Mouse (Mus musculus) MEL (cell line): Measurements from ENCODE around the gene Slc25a41. TPM values are rescaled to one million over a fixed set of nuclear protein-coding genes. Genes with fewer than 3 reads are reported as not detected.
A peak's percentile ranks its signal among the peaks of the same experiment; 100 is the strongest.

Source experiments
- DNase-seq: peaks from one replicate; pipeline ENCODE4 v3.0.0; 2011; ENCODE audit warnings: low read depth, low spot score
- H3K27ac ChIP-seq: 2 replicates; pipeline ENCODE4 v1.5.1; 2012; ENCODE audit warnings: low read depth, mild to moderate bottlenecking, control low read depth, low read length, moderate library complexity; ENCODE audit not compliant: control insufficient read depth
- H3K27me3 ChIP-seq, 2 experiments: fragments of 150-350 bp in 1 of 2; sonication (generic) in 1 of 2; 2 replicates each; pipeline ENCODE4 v1.6.1; 2012; ENCODE audit warnings: low read length in 2 of 2, mild to moderate bottlenecking in 2 of 2, improper control_type of control experiment in 1 of 2, moderate library complexity in 1 of 2; ENCODE audit not compliant: insufficient read depth in 2 of 2, control insufficient read depth in 1 of 2
- H3K36me3 ChIP-seq, 2 experiments: 2 replicates each; pipeline ENCODE4 v1.6.1; 2012 to 2014; ENCODE audit warnings: low read length in 2 of 2, improper control_type of control experiment in 1 of 2, inconsistent platforms in 1 of 2, mild to moderate bottlenecking in 1 of 2; ENCODE audit not compliant: insufficient read depth in 2 of 2, control insufficient read depth in 1 of 2
- H3K4me1 ChIP-seq, 2 experiments: fragments of 150-350 bp in 1 of 2; sonication (generic) in 1 of 2; 2 replicates each; pipeline ENCODE4 v1.6.1; 2012; ENCODE audit warnings: low read length in 2 of 2, improper control_type of control experiment in 1 of 2, mild to moderate bottlenecking in 1 of 2; ENCODE audit not compliant: insufficient read depth in 2 of 2, control insufficient read depth in 1 of 2
- H3K4me3 ChIP-seq, 2 experiments: fragments of 150-350 bp in 1 of 2; sonication (generic) in 1 of 2; 2 replicates each; pipeline ENCODE4 v1.5.1; 2012; ENCODE audit warnings: low read depth in 2 of 2, low read length in 2 of 2, mild to moderate bottlenecking in 2 of 2, moderate library complexity in 2 of 2, control low read depth in 1 of 2, improper control_type of control experiment in 1 of 2; ENCODE audit not compliant: control insufficient read depth in 1 of 2, insufficient read depth in 1 of 2
- H3K79me2 ChIP-seq: 2 replicates; pipeline ENCODE4 v1.6.1; 2012; ENCODE audit warnings: mild to moderate bottlenecking, low read length, moderate library complexity; ENCODE audit not compliant: control insufficient read depth, poor library complexity, insufficient read depth
- H3K9ac ChIP-seq: 2 replicates; pipeline ENCODE4 v1.6.1; 2012; ENCODE audit warnings: low read depth, mild to moderate bottlenecking, control low read depth, low read length, moderate library complexity; ENCODE audit not compliant: control insufficient read depth, poor library complexity, severe bottlenecking
- H3K9me3 ChIP-seq: fragments of 150-350 bp; sonication (generic); replicated peaks from 2 replicates; pipeline ENCODE4 v1.6.1; 2012; ENCODE audit warnings: mild to moderate bottlenecking, low read length, improper control_type of control experiment, moderate library complexity; ENCODE audit not compliant: insufficient read depth
- BHLHE40 ChIP-seq: IDR thresholded peaks from 2 replicates; pipeline ENCODE4 v1.6.1; 2012; ENCODE audit warnings: low read depth, mild to moderate bottlenecking, inconsistent platforms, low read length, improper control_type of control experiment, borderline replicate concordance
- CHD2 ChIP-seq: IDR thresholded peaks from 2 replicates; pipeline ENCODE4 v1.6.1; 2011; ENCODE audit warnings: low read length, improper control_type of control experiment
- E2F4 ChIP-seq: IDR thresholded peaks from 2 replicates; pipeline ENCODE4 v1.6.1; 2011; ENCODE audit warnings: low read depth, low read length, improper control_type of control experiment, borderline replicate concordance
- EP300 ChIP-seq, 2 experiments: IDR thresholded peaks; 2 replicates each; pipeline ENCODE4 v1.6.1; 2011; ENCODE audit warnings: improper control_type of control experiment in 2 of 2, low read length in 2 of 2, low read depth in 1 of 2, mild to moderate bottlenecking in 1 of 2
- ETS1 ChIP-seq: IDR thresholded peaks from 2 replicates; pipeline ENCODE4 v1.6.1; 2012; ENCODE audit warnings: low read depth, mild to moderate bottlenecking, inconsistent platforms, low read length, improper control_type of control experiment, moderate library complexity
- JUND ChIP-seq: IDR thresholded peaks from 2 replicates; pipeline ENCODE4 v1.6.1; 2011; ENCODE audit warnings: low read depth, mild to moderate bottlenecking, improper control_type of control experiment, low read length
- MAFK ChIP-seq: IDR thresholded peaks from 2 replicates; pipeline ENCODE4 v1.6.1; 2011; ENCODE audit warnings: low read depth, mild to moderate bottlenecking, low read length, improper control_type of control experiment, borderline replicate concordance
- MAX ChIP-seq: IDR thresholded peaks from 2 replicates; pipeline ENCODE4 v1.6.1; 2011; ENCODE audit warnings: low read length, improper control_type of control experiment
- MAZ ChIP-seq: IDR thresholded peaks from 2 replicates; pipeline ENCODE4 v1.6.1; 2012; ENCODE audit warnings: low read depth, mild to moderate bottlenecking, inconsistent platforms, low read length, improper control_type of control experiment
- MEF2A ChIP-seq: IDR thresholded peaks from 2 replicates; pipeline ENCODE4 v1.6.1; 2014; ENCODE audit warnings: low read depth, mild to moderate bottlenecking, inconsistent platforms, low read length, improper control_type of control experiment; ENCODE audit not compliant: poor library complexity, insufficient replicate concordance, severe bottlenecking; ENCODE audit errors: extremely low read depth
- MXI1 ChIP-seq: IDR thresholded peaks from 2 replicates; pipeline ENCODE4 v1.6.1; 2011; ENCODE audit warnings: mild to moderate bottlenecking, low read depth, low read length, improper control_type of control experiment
- MYB ChIP-seq: IDR thresholded peaks from 2 replicates; pipeline ENCODE4 v1.6.1; 2011; ENCODE audit warnings: mild to moderate bottlenecking, low read depth, low read length, improper control_type of control experiment
- MYC ChIP-seq: IDR thresholded peaks from 2 replicates; pipeline ENCODE4 v1.6.1; 2011; ENCODE audit warnings: low read depth, mild to moderate bottlenecking, low read length, improper control_type of control experiment, moderate library complexity
- NRF1 ChIP-seq: IDR thresholded peaks from 2 replicates; pipeline ENCODE4 v1.6.1; 2014; ENCODE audit warnings: low read depth, mild to moderate bottlenecking, inconsistent platforms, low read length, improper control_type of control experiment, moderate library complexity; ENCODE audit not compliant: poor library complexity, insufficient read depth, severe bottlenecking
- POLR2AphosphoS5 ChIP-seq: IDR thresholded peaks from 2 replicates; pipeline ENCODE4 v1.6.1; 2012; ENCODE audit warnings: low read depth, borderline replicate concordance, mild to moderate bottlenecking, inconsistent platforms, low read length, moderate library complexity, mixed read lengths
- RAD21 ChIP-seq: IDR thresholded peaks from 2 replicates; pipeline ENCODE4 v1.6.1; 2011; ENCODE audit warnings: mild to moderate bottlenecking, low read depth, low read length, improper control_type of control experiment
- RCOR1 ChIP-seq: IDR thresholded peaks from 2 replicates; pipeline ENCODE4 v1.6.1; 2012; ENCODE audit warnings: low read depth, mild to moderate bottlenecking, inconsistent platforms, low read length, improper control_type of control experiment
- SIN3A ChIP-seq: IDR thresholded peaks from 2 replicates; pipeline ENCODE4 v1.6.1; 2012; ENCODE audit warnings: low read length, improper control_type of control experiment, inconsistent platforms
- TBP ChIP-seq: IDR thresholded peaks from 2 replicates; pipeline ENCODE4 v1.8.0; 2011; ENCODE audit warnings: low read depth, low read length, improper control_type of control experiment
- UBTF ChIP-seq: IDR thresholded peaks from 2 replicates; pipeline ENCODE4 v1.6.1; 2012; ENCODE audit warnings: low read depth, mild to moderate bottlenecking, inconsistent platforms, low read length, improper control_type of control experiment, moderate library complexity, borderline replicate concordance; ENCODE audit not compliant: insufficient read depth
- USF1 ChIP-seq: IDR thresholded peaks from 2 replicates; pipeline ENCODE4 v1.6.1; 2014; ENCODE audit warnings: low read depth, mild to moderate bottlenecking, inconsistent platforms, low read length, improper control_type of control experiment, moderate library complexity
- ZKSCAN1 ChIP-seq: IDR thresholded peaks from 2 replicates; pipeline ENCODE4 v1.6.1; 2012; ENCODE audit warnings: low read depth, mild to moderate bottlenecking, inconsistent platforms, low read length, improper control_type of control experiment, moderate library complexity
- ZMIZ1 ChIP-seq: IDR thresholded peaks from 2 replicates; pipeline ENCODE4 v1.6.1; 2012; ENCODE audit warnings: low read depth, mild to moderate bottlenecking, inconsistent platforms, low read length, improper control_type of control experiment, moderate library complexity
- ZNF384 ChIP-seq: IDR thresholded peaks from 2 replicates; pipeline ENCODE4 v1.6.1; 2012; ENCODE audit warnings: low read depth, mild to moderate bottlenecking, inconsistent platforms, low read length, improper control_type of control experiment
- polyA plus RNA-seq, 2 experiments: library from polyadenylated mRNA; stranded (reverse) in 1 of 2; unstranded in 1 of 2; fragments of >175 nt in 1 of 2; fragments of >200 nt in 1 of 2; gene quantifications; 2 replicates each; pipeline versions ENCODE4 v1.2.1 to v1.2.4; 2012; ENCODE audit warnings: low replicate concordance in 2 of 2, low read depth in 1 of 2; ENCODE audit not compliant: insufficient read length in 2 of 2, insufficient read depth in 1 of 2, missing spikeins in 1 of 2
- total RNA-seq: library from RNA; depleted of rRNA; stranded (reverse); fragments of 300-350 nt; gene quantifications from 2 replicates; pipeline ENCODE4 v1.2.3, GENCODE M21; 2012

The Slc25a41 gene
- total and polyA plus RNA-seq, 3 experiments = 0.08 to 0.15 TPM; not detected in 1

DNA sequence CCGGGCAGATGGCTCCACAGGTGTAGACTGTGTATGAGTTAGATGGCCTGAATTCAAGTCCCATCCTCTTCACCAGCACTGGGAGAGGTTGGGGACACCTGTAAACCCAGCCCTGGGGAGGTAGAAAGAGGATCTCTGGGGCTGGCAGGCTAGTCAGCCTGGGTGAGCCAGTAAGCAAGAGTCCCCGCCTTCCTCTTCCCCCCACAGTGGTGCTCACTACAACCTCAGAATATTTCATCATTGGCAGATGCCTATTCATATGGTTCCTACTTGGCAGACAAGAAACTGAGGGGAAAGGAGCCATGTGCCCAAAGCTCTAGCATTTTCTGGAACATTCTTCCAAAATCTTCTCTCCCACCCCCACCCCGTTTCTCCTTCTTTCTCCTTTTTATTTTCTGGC lies 7.4 kb upstream of the Slc25a41 start:
- Histone ChIP-seq H3K4me1 (no peaks in the 10 kb centered on the region), H3K9ac (no peak overlapping the region), H3K27me3 (no peaks in the 10 kb centered on the region), H3K36me3 (peaks cover 0 to 3% of the 10 kb centered on the region in 2 experiments; a peak in 1 of 4 replicates), H3K9me3 (no peaks in the 10 kb centered on the region), H3K27ac (no peak overlapping the region), H3K79me2 (no peaks in the 10 kb centered on the region), H3K4me3 (no peak overlapping the region)
- TF ChIP-seq MAFK = no peak
- no peak for TF ChIP-seq MYB
- TF ChIP-seq RAD21 = no peak
- no peak for TF ChIP-seq EP300 (IDR thresholded peaks at IDR 0.05; ENCODE audit: low read depth in 1 of 2, low read length in 2 of 2)
- no peak for TF ChIP-seq MAX
- TF ChIP-seq MYC = no peak
- no peak for TF ChIP-seq E2F4
- TF ChIP-seq USF1 = no peak
- TF ChIP-seq MXI1 = no peak
- no peak for TF ChIP-seq JUND
- TF ChIP-seq POLR2AphosphoS5 = no peak
- TF ChIP-seq CHD2 = no peak
- TF ChIP-seq ETS1 = no peak
- no peak for DNase-seq

DNA sequence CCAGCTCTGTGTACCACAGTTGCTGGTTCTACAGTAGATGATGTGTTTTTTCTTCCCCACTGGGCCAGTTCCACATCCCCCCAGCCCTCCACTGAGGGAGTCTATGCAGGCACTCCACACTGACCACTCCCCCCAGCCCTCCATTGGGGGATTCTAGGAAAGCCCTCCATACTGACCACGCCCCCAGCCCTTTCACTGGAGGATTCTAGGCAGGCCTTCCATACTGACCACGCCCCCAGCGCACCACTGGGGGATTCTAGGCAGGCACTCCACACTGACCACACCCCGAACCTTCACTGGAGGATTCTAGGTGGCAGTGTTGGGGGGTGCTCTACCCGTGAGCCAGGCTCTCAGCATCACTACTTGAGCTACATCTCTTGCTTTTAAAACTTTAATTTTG lies 6.0 kb upstream of the Slc25a41 start:
- Histone ChIP-seq H3K4me3 (no peak overlapping the region), H3K27ac (no peak overlapping the region), H3K4me1 (no peaks in the 10 kb centered on the region), H3K79me2 (no peaks in the 10 kb centered on the region), H3K9me3 (no peaks in the 10 kb centered on the region), H3K36me3 (peaks cover 0 to 3% of the 10 kb centered on the region in 2 experiments; a peak in 1 of 4 replicates), H3K27me3 (no peaks in the 10 kb centered on the region), H3K9ac (no peak overlapping the region)
- TF ChIP-seq USF1 (no peak), ZNF384 (no peak), MYB (no peak), ETS1 (no peak), BHLHE40 (no peak), E2F4 (no peak), CHD2 (no peak), RCOR1 (no peak), TBP (no peak), ZMIZ1 (no peak), UBTF (no peak), SIN3A (no peak), ZKSCAN1 (no peak), NRF1 (no peak), MEF2A (no peak), MAZ (no peak)
- peak; percentile 38 for DNase-seq
